8 mouse cellular contexts compared by ENCODE assay signal in genomic region chr15:102656658-102657057, GRCm38 (mm10). TPM values are rescaled to one million over a fixed set of nuclear protein-coding genes. Genes with fewer than 3 reads are reported as not detected.
DNase-seq lines count a peak whose midpoint lies in the region.

No protein-coding gene starts in this region.

- peak overlapping the region; percentile 78 for H3K27ac ChIP-seq in embryonic facial prominence, embryonic 10.5 days (replicated peaks)

- H3K27me3 ChIP-seq in embryonic facial prominence, embryonic 10.5 days (replicated peaks; ENCODE audit: low read depth, poor library complexity, severe bottlenecking): no peaks in the 10 kb centered on the region

- no peaks in the 10 kb centered on the region for H3K9me3 ChIP-seq in embryonic facial prominence, embryonic 10.5 days

- intact Hi-C loops in heart, postnatal 25 days (cut with DNase I): loop anchor here (5.0 kb wide), 1 partner anchor 34 kb away; no protein-coding TSS in a partner anchor

- DNase-seq in kidney, postnatal 14 days: peak; percentile 8
- DNase-seq in kidney, adult 9 months: no peak
- DNase-seq in embryonic facial prominence, embryonic 10.5 days (ENCODE audit: low spot score): peak; percentile 55
- peak; percentile 29 for DNase-seq in heart, postnatal 25 days (ENCODE audit: low spot score)
- peak; percentile 76 for DNase-seq in lung, postnatal 10 days
- no peak for DNase-seq in thymus, postnatal 25 days
- no peak for DNase-seq in spleen, postnatal 36 days (ENCODE audit: low spot score in 2 of 2)
- no peak for DNase-seq in gastrocnemius, postnatal 10 days

- 12% methylated on average over 4 of the region's 4 CpGs for WGBS in embryonic facial prominence, embryonic 10.5 days

- H3K4me3 ChIP-seq in embryonic facial prominence, embryonic 10.5 days: no peak overlapping the region

- peaks cover 25% of the 10 kb centered on the region for H3K36me3 ChIP-seq in embryonic facial prominence, embryonic 10.5 days (replicated peaks)

- peaks cover 22% of the 10 kb centered on the region for H3K4me1 ChIP-seq in embryonic facial prominence, embryonic 10.5 days

RNA-seq across cellular contexts. Expression of gene Atp5g2, which starts 15.5 kb away (rescaled TPM):
- 52.8 and 56.9 TPM in 2 replicates for polyA plus RNA-seq in embryonic facial prominence, embryonic 10.5 days (2016; fragmentation: Nextera tagmentation; extraction: Ambion mirVana)
- 10 to 100 TPM; 38.9 to 50.4 TPM for total RNA-seq in heart, postnatal 25 days (2021)
- 10 to 100 TPM; 34.2 to 41.1 TPM for total RNA-seq in gastrocnemius, postnatal 10 days (2021)

RNA-seq across cellular contexts. Expression of gene Atf7, which starts 31.4 kb away (rescaled TPM):
- polyA plus RNA-seq in embryonic facial prominence, embryonic 10.5 days (2016; fragmentation: Nextera tagmentation; extraction: Ambion mirVana): 22.2 and 25.1 TPM in 2 replicates
- 10 to 100 TPM; 45.9 to 56.2 TPM for total RNA-seq in heart, postnatal 25 days (2021)
- total RNA-seq in gastrocnemius, postnatal 10 days (2021): 10 to 100 TPM; 62.9 to 79.6 TPM

RNA-seq across cellular contexts. Expression of gene Gm28047, which starts 31.8 kb away (rescaled TPM):
- polyA plus RNA-seq in embryonic facial prominence, embryonic 10.5 days (2016; fragmentation: Nextera tagmentation; extraction: Ambion mirVana): not detected in 2 replicates
- total RNA-seq in heart, postnatal 25 days (2021): not detected
- under 1 TPM in 1 of 2 experiments, not detected in 1; 0.56 TPM for total RNA-seq in gastrocnemius, postnatal 10 days (2021)

Comparison
In these comparisons a context has a peak if more than half of its experiments do, and no peak if none do; other contexts are left out.
1. DNase-seq: peak in kidney, postnatal 14 days (single experiment), embryonic facial prominence, embryonic 10.5 days (single experiment), heart, postnatal 25 days (single experiment) and lung, postnatal 10 days (single experiment); none in kidney, adult 9 months (single experiment), thymus, postnatal 25 days (single experiment), spleen, postnatal 36 days (0 of 2) and gastrocnemius, postnatal 10 days (single experiment).